Mouse (Mus musculus): ENCODE results near the gene Nck2. TPM values are rescaled to one million over a fixed set of nuclear protein-coding genes. Genes with fewer than 3 reads are reported as not detected.

Gene Nck2
- 31.1 and 35.9 TPM in 2 replicates for polyA plus RNA-seq (2015; fragmentation: Nextera tagmentation; extraction: Ambion mirVana)

GRCm38 (mm10) chr1:43444531-43444930 lies at the start of gene Nck2:
TSS of gene Nck2 (plus strand) at chr1:43444579.
- peaks cover 24% of the 10 kb centered on the region for H3K4me1 ChIP-seq
- H3K36me3 ChIP-seq, result no peaks in the 10 kb centered on the region
- H3K4me3 ChIP-seq, result peak within 1 kb of the TSS; percentile 94
- H3K27me3 ChIP-seq, result no peaks in the 10 kb centered on the region
- no peaks in the 10 kb centered on the region for H3K9me3 ChIP-seq
- no peak for ATAC-seq (ENCODE audit: insufficient number of reproducible peaks, low FRiP score, low TSS enrichment, low read depth)
- WGBS, result 12% methylated on average over 9 of the region's 9 CpGs
- peak within 1 kb of the TSS; percentile 79 for H3K4me2 ChIP-seq
- H3K27ac ChIP-seq, result peak within 1 kb of the TSS; percentile 97
- H3K9ac ChIP-seq, result peak within 1 kb of the TSS; percentile 93

GRCm38 (mm10) chr1:43395040-43395439 lies 49.3 kb upstream of the Nck2 start:
- WGBS, result 76% methylated on average over 2 of the region's 2 CpGs

GRCm38 (mm10) chr1:43395799-43396198 lies 48.6 kb upstream of the Nck2 start:
- Histone ChIP-seq H3K4me3 (no peak overlapping the region), H3K4me2 (no peak overlapping the region), H3K27ac (no peak overlapping the region), H3K36me3 (no peaks in the 10 kb centered on the region), H3K9me3 (no peaks in the 10 kb centered on the region), H3K4me1 (peaks cover 8% of the 10 kb centered on the region; the same call in 1 of the 2 replicates), H3K27me3 (no peaks in the 10 kb centered on the region), H3K9ac (no peak overlapping the region)
- no peak for ATAC-seq (ENCODE audit: insufficient number of reproducible peaks, low FRiP score, low TSS enrichment, low read depth)
- 60% methylated on average over 1 of the region's 1 CpGs for WGBS

More at GRCm38 (mm10) chr1:43395040-43395439, 49.3 kb upstream of the Nck2 start:
- Histone ChIP-seq H3K27me3 (no peaks in the 10 kb centered on the region), H3K4me1 (peaks cover 8% of the 10 kb centered on the region; the same call in 1 of the 2 replicates), H3K4me2 (no peak overlapping the region), H3K9me3 (no peaks in the 10 kb centered on the region), H3K4me3 (no peak overlapping the region), H3K9ac (no peak overlapping the region), H3K27ac (no peak overlapping the region), H3K36me3 (no peaks in the 10 kb centered on the region)
- no peak for ATAC-seq (ENCODE audit: insufficient number of reproducible peaks, low FRiP score, low TSS enrichment, low read depth)

- H3K4me2 ChIP-seq, result no peak overlapping the region
- H3K4me1 ChIP-seq, result peaks cover 8% of the 10 kb centered on the region; the same call in 1 of the 2 replicates
- H3K9ac ChIP-seq, result no peak overlapping the region
- WGBS, result 49% methylated on average over 5 of the region's 5 CpGs
- no peaks in the 10 kb centered on the region for H3K36me3 ChIP-seq
- no peak for ATAC-seq (ENCODE audit: insufficient number of reproducible peaks, low FRiP score, low TSS enrichment, low read depth)
- no peaks in the 10 kb centered on the region for H3K27me3 ChIP-seq
- H3K27ac ChIP-seq, result no peak overlapping the region
- H3K9me3 ChIP-seq, result no peaks in the 10 kb centered on the region
- H3K4me3 ChIP-seq, result no peak overlapping the region
These were observed 47.9 kb upstream of the Nck2 start for GRCm38 (mm10) chr1:43396522-43396921.

GRCm38 (mm10) chr1:43397096-43397495 lies 47.3 kb upstream of the Nck2 start:
- H3K4me2 ChIP-seq, result no peak overlapping the region
- peaks cover 8% of the 10 kb centered on the region; the same call in 1 of the 2 replicates for H3K4me1 ChIP-seq
- no peak overlapping the region for H3K4me3 ChIP-seq
- no peaks in the 10 kb centered on the region for H3K27me3 ChIP-seq
- H3K36me3 ChIP-seq, result no peaks in the 10 kb centered on the region
- ATAC-seq (ENCODE audit: insufficient number of reproducible peaks, low FRiP score, low TSS enrichment, low read depth), result no peak
- no peaks in the 10 kb centered on the region for H3K9me3 ChIP-seq
- no peak overlapping the region for H3K9ac ChIP-seq
- H3K27ac ChIP-seq, result no peak overlapping the region
- 62% methylated on average over 2 of the region's 2 CpGs for WGBS

GRCm38 (mm10) chr1:43398738-43399601 lies 45.4 kb upstream of the Nck2 start:
- peaks cover 8% of the 10 kb centered on the region; the same call in 1 of the 2 replicates for H3K4me1 ChIP-seq
- H3K4me2 ChIP-seq, result no peak overlapping the region
- H3K27me3 ChIP-seq, result no peaks in the 10 kb centered on the region
- no peaks in the 10 kb centered on the region for H3K36me3 ChIP-seq
- whole genome bisulfite sequencing, result 59% methylated on average over 10 of the region's 10 CpGs
- H3K9ac ChIP-seq, result no peak overlapping the region
- no peak overlapping the region for H3K4me3 ChIP-seq
- 0 out of 2 replicates have a peak overlapping the region, but pooled peaks have one; percentile 12 for H3K27ac ChIP-seq
- H3K9me3 ChIP-seq, result no peaks in the 10 kb centered on the region
- ATAC-seq (ENCODE audit: insufficient number of reproducible peaks, low FRiP score, low TSS enrichment, low read depth), result peak; percentile 67

GRCm38 (mm10) chr1:43399602-43400216 lies 44.7 kb upstream of the Nck2 start:
- Histone ChIP-seq H3K4me1 (peaks cover 8% of the 10 kb centered on the region; the same call in 1 of the 2 replicates), H3K27ac (no peak overlapping the region), H3K27me3 (no peaks in the 10 kb centered on the region), H3K36me3 (no peaks in the 10 kb centered on the region), H3K4me2 (no peak overlapping the region), H3K9me3 (no peaks in the 10 kb centered on the region), H3K4me3 (no peak overlapping the region), H3K9ac (no peak overlapping the region)
- ATAC-seq (ENCODE audit: insufficient number of reproducible peaks, low FRiP score, low TSS enrichment, low read depth), result no peak
- WGBS, result 78% methylated on average over 8 of the region's 8 CpGs

GRCm38 (mm10) chr1:43400655-43401054 lies 43.7 kb upstream of the Nck2 start:
- H3K4me1 ChIP-seq, result peaks cover 8% of the 10 kb centered on the region; the same call in 1 of the 2 replicates
- no peaks in the 10 kb centered on the region for H3K36me3 ChIP-seq
- no peak overlapping the region for H3K4me3 ChIP-seq
- WGBS, result 32% methylated on average over 3 of the region's 3 CpGs
- no peak overlapping the region for H3K27ac ChIP-seq
- ATAC-seq (ENCODE audit: insufficient number of reproducible peaks, low FRiP score, low TSS enrichment, low read depth), result no peak
- no peaks in the 10 kb centered on the region for H3K27me3 ChIP-seq
- no peak overlapping the region for H3K4me2 ChIP-seq
- H3K9me3 ChIP-seq, result no peaks in the 10 kb centered on the region
- no peak overlapping the region for H3K9ac ChIP-seq

- Histone ChIP-seq H3K9me3 (no peaks in the 10 kb centered on the region), H3K36me3 (no peaks in the 10 kb centered on the region), H3K4me2 (no peak overlapping the region), H3K27ac (no peak overlapping the region), H3K4me3 (no peak overlapping the region), H3K9ac (no peak overlapping the region), H3K4me1 (no peaks in the 10 kb centered on the region), H3K27me3 (no peaks in the 10 kb centered on the region)
- ATAC-seq (ENCODE audit: insufficient number of reproducible peaks, low FRiP score, low TSS enrichment, low read depth), result no peak
These were observed 41.0 kb upstream of the Nck2 start for GRCm38 (mm10) chr1:43403341-43403740.

- WGBS, result 54% methylated on average over 9 of the region's 9 CpGs
- ATAC-seq (ENCODE audit: insufficient number of reproducible peaks, low FRiP score, low TSS enrichment, low read depth), result no peak
- H3K4me1 ChIP-seq, result no peaks in the 10 kb centered on the region
- H3K36me3 ChIP-seq, result no peaks in the 10 kb centered on the region
- no peak overlapping the region for H3K4me3 ChIP-seq
- H3K9me3 ChIP-seq, result no peaks in the 10 kb centered on the region
- H3K27me3 ChIP-seq, result no peaks in the 10 kb centered on the region
- no peak overlapping the region for H3K9ac ChIP-seq
- no peak overlapping the region for H3K27ac ChIP-seq
- H3K4me2 ChIP-seq, result no peak overlapping the region
These were observed 39.4 kb upstream of the Nck2 start for GRCm38 (mm10) chr1:43404693-43405678.

- H3K36me3 ChIP-seq, result no peaks in the 10 kb centered on the region
- 34% methylated on average over 4 of the region's 4 CpGs for WGBS
- no peak for ATAC-seq (ENCODE audit: insufficient number of reproducible peaks, low FRiP score, low TSS enrichment, low read depth)
- no peaks in the 10 kb centered on the region for H3K4me1 ChIP-seq
- no peaks in the 10 kb centered on the region for H3K9me3 ChIP-seq
- no peak overlapping the region for H3K4me3 ChIP-seq
- no peaks in the 10 kb centered on the region for H3K27me3 ChIP-seq
- no peak overlapping the region for H3K27ac ChIP-seq
- H3K4me2 ChIP-seq, result no peak overlapping the region
- no peak overlapping the region for H3K9ac ChIP-seq
These were observed 35.4 kb upstream of the Nck2 start for GRCm38 (mm10) chr1:43409019-43409418.

All from limb, embryonic 15.5 days (tissue).